Mouse (Mus musculus): Measurements from ENCODE around the gene Sema6d. TPM values are rescaled to one million over a fixed set of nuclear protein-coding genes. Genes with fewer than 3 reads are reported as not detected.
A peak's percentile ranks its signal among the peaks of the same experiment; 100 is the strongest.

Sema6d gene
- polyA plus RNA-seq, 1 experiment from 2014 or later: 49.0 TPM

DNA sequence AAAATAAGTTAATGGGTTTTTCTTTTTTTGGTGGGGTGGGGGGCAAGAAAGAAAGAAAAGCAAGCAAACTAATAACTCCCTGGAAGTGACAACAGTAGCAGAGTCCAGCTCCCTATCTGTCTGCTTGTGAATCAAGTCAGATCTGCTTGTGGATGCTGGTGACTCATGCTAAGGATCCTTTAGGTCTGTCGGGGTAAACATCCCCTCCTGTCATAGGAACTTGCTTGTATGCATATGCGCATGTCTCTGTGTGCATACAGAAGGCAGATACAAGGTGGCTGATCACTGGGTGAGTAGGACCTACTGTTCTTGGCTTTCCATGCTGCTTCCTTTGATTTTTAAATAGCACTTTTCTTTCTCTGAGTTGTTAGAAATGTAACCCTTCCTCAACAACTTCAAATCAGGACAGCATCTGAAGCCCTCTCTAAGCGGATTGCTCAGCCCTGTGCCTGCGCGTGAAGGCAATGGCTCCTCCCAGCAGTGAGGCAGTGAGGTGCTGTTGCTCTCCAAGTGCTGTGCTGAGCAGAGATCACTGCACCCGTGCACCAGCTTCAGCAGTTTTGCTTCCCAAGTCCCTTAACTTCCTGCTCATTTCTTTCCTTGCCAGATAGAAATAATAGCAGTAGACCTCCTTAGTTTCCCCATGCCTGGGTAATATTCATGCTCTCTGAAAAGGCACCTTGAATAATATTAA is 550.9 kb downstream of the Sema6d start:
- H3K4me2 ChIP-seq (replicated peaks): no peak overlapping the region
- WGBS: 39% methylated on average over 6 of the region's 6 CpGs
- peak; percentile 35; the same call in 1 of the 2 replicates for ATAC-seq (ENCODE audit: low FRiP score)
- H3K27me3 ChIP-seq (ENCODE audit: control insufficient read depth, insufficient read depth, low read length): no peaks in the 10 kb centered on the region
- no peak overlapping the region for H3K27ac ChIP-seq
- H3K36me3 ChIP-seq (replicated peaks; ENCODE audit: control insufficient read depth, insufficient read depth): no peaks in the 10 kb centered on the region
- H3K9me3 ChIP-seq (ENCODE audit: control insufficient read depth, low read length): no peaks in the 10 kb centered on the region
- DNase-seq (ENCODE audit: low spot score): no peak
- H3K4me3 ChIP-seq (replicated peaks; ENCODE audit: low read length): no peak overlapping the region
- H3K9ac ChIP-seq: no peak overlapping the region
- peaks cover 6% of the 10 kb centered on the region; the same call in 1 of the 2 replicates for H3K4me1 ChIP-seq (replicated peaks; ENCODE audit: control insufficient read depth, insufficient read depth, low read length)

DNA sequence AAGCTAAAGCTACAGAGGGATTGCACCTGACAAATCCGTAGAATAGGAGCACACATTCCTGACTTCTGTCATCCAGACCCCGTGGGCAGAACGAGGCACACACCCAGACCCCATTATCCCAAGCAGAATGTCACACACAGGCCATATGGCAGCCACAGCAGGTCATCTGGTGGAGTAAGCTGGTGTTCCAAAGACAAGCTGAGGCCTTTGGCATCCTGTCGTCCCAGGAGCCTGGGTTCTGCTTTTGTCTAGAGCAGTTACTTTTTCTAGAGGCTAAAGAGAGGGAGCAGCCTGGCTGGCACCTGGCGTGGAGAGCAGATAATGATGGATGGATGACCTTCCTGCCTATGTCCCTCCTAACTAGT is 551.4 kb downstream of the Sema6d start:
- peak; percentile 60 for ATAC-seq (ENCODE audit: low FRiP score)
- H3K9me3 ChIP-seq (ENCODE audit: control insufficient read depth, low read length): no peaks in the 10 kb centered on the region
- no peaks in the 10 kb centered on the region for H3K36me3 ChIP-seq (replicated peaks; ENCODE audit: control insufficient read depth, insufficient read depth)
- peak; percentile 42 for DNase-seq (ENCODE audit: low spot score)
- 20% methylated on average over 5 of the region's 5 CpGs for WGBS
- H3K4me3 ChIP-seq (replicated peaks; ENCODE audit: low read length): no peak overlapping the region
- no peak overlapping the region for H3K4me2 ChIP-seq (replicated peaks)
- H3K27ac ChIP-seq: no peak overlapping the region
- H3K9ac ChIP-seq: no peak overlapping the region
- peaks cover 3% of the 10 kb centered on the region; the same call in 1 of the 2 replicates for H3K4me1 ChIP-seq (replicated peaks; ENCODE audit: control insufficient read depth, insufficient read depth, low read length)
- H3K27me3 ChIP-seq (ENCODE audit: control insufficient read depth, insufficient read depth, low read length): no peaks in the 10 kb centered on the region

DNA sequence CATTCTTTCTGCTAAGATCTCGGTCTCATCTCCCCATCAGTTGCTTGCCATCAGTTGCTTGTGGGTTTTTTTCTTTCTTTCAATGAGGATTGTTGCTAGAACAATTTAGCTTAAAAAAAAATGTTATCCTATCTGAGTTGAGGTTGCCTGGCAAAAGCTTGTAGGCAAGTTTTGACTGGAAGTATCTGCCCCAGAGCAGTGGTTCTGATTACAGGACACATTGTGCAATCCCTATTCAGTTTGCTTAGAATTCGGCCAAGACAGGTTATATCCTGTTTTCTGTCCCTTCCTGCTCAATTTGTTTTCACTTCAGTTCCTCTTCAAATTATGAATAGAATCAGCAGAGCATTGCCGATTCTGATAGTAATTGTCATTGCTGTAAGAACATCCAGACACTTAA is 552.4 kb downstream of the Sema6d start:
- no peaks in the 10 kb centered on the region for H3K36me3 ChIP-seq (replicated peaks; ENCODE audit: control insufficient read depth, insufficient read depth)
- no peak overlapping the region for H3K4me3 ChIP-seq (replicated peaks; ENCODE audit: low read length)
- H3K4me2 ChIP-seq (replicated peaks): no peak overlapping the region
- DNase-seq (ENCODE audit: low spot score) (no peak), ATAC-seq (ENCODE audit: low FRiP score) (no peak)
- H3K9ac ChIP-seq: no peak overlapping the region
- no peak overlapping the region for H3K27ac ChIP-seq
- 68% methylated on average over 3 of the region's 3 CpGs for WGBS
- no peaks in the 10 kb centered on the region; the same call in 1 of the 2 replicates for H3K4me1 ChIP-seq (replicated peaks; ENCODE audit: control insufficient read depth, insufficient read depth, low read length)
- no peaks in the 10 kb centered on the region for H3K9me3 ChIP-seq (ENCODE audit: control insufficient read depth, low read length)
- no peaks in the 10 kb centered on the region for H3K27me3 ChIP-seq (ENCODE audit: control insufficient read depth, insufficient read depth, low read length)

DNA sequence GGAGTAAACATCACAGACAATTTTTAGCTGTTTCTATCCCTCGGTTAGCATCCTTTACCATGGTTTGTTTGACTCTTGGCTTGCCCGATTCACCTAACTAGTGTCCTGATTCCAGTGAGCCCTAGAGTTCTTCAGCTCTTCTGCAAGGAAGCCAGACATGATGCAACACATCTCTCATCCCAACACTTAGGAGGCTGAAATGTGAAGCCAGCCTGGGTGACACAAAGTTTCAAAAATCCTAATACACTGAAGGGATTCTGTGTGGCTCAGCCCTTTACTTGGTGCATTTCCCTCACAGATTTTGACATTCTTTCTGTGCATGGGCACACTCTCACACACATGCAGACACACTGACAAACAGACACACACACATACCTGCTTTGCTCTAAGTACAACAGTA is 560.8 kb downstream of the Sema6d start:
- no peaks in the 10 kb centered on the region for H3K27me3 ChIP-seq (ENCODE audit: control insufficient read depth, insufficient read depth, low read length)
- no peak overlapping the region for H3K4me3 ChIP-seq (replicated peaks; ENCODE audit: low read length)
- H3K4me2 ChIP-seq (replicated peaks): no peak overlapping the region
- H3K27ac ChIP-seq: no peak overlapping the region
- H3K9ac ChIP-seq: no peak overlapping the region
- WGBS: 90% methylated on average over 2 of the region's 2 CpGs
- H3K9me3 ChIP-seq (ENCODE audit: control insufficient read depth, low read length): no peaks in the 10 kb centered on the region
- DNase-seq (ENCODE audit: low spot score): no peak
- H3K4me1 ChIP-seq (replicated peaks; ENCODE audit: control insufficient read depth, insufficient read depth, low read length): 0 out of 2 replicates have a peak, but pooled peaks cover 3% of the 10 kb centered on the region
- peaks cover 6% of the 10 kb centered on the region; the same call in 1 of the 2 replicates for H3K36me3 ChIP-seq (replicated peaks; ENCODE audit: control insufficient read depth, insufficient read depth)
- no peak for ATAC-seq (ENCODE audit: low FRiP score)

DNA sequence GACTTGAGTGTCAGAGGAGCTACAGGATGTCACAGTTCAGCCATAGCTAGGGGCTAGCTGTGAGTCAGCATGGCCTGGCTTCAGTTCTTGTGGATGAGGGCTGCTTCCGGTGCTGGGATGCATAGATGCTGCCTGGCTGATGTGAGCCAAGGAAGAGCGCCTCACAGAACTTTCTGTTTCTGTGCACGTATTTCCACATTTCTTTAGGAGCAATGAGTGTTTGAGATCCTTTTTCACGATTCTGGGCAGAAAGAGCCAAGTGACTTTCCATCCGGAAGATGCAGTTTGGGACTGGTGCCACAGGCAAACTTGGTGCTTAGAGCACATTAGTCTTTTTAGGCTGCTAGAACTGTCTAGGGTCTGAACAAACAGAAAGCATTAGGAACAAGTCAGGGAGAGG is 561.4 kb downstream of the Sema6d start:
- H3K9ac ChIP-seq: no peak overlapping the region
- no peak overlapping the region for H3K4me2 ChIP-seq (replicated peaks)
- H3K9me3 ChIP-seq (ENCODE audit: control insufficient read depth, low read length): no peaks in the 10 kb centered on the region
- 76% methylated on average over 5 of the region's 5 CpGs for WGBS
- no peaks in the 10 kb centered on the region for H3K27me3 ChIP-seq (ENCODE audit: control insufficient read depth, insufficient read depth, low read length)
- H3K4me1 ChIP-seq (replicated peaks; ENCODE audit: control insufficient read depth, insufficient read depth, low read length): 0 out of 2 replicates have a peak, but pooled peaks cover 3% of the 10 kb centered on the region
- ATAC-seq (ENCODE audit: low FRiP score): peak; percentile 17; the same call in 1 of the 2 replicates
- peaks cover 12% of the 10 kb centered on the region for H3K36me3 ChIP-seq (replicated peaks; ENCODE audit: control insufficient read depth, insufficient read depth)
- no peak for DNase-seq (ENCODE audit: low spot score)
- H3K4me3 ChIP-seq (replicated peaks; ENCODE audit: low read length): no peak overlapping the region
- H3K27ac ChIP-seq: no peak overlapping the region

DNA sequence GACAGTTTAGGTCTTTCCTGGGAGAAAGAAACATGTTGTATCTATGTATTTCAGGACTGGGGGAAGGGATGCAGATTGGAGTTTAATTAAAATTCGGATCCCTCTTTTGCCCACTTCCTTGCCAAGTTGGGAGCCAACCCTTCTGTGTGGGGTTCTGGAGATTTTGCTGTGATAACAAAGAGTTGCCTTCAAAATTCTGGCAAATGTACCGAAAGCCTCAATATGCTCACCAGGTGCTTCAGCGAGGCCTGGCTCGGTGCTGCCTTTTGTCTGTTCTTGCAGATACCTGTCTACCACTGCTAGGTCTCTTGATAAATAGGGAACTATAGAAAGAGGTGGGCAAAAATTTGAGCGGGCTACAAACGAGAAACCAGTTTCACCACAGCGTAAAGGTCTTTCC is 563.4 kb downstream of the Sema6d start:
- no peak overlapping the region for H3K27ac ChIP-seq
- H3K4me3 ChIP-seq (replicated peaks; ENCODE audit: low read length): no peak overlapping the region
- ATAC-seq (ENCODE audit: low FRiP score): no peak
- peaks cover 31% of the 10 kb centered on the region for H3K36me3 ChIP-seq (replicated peaks; ENCODE audit: control insufficient read depth, insufficient read depth)
- no peaks in the 10 kb centered on the region for H3K27me3 ChIP-seq (ENCODE audit: control insufficient read depth, insufficient read depth, low read length)
- 0 out of 2 replicates have a peak, but pooled peaks cover 3% of the 10 kb centered on the region for H3K4me1 ChIP-seq (replicated peaks; ENCODE audit: control insufficient read depth, insufficient read depth, low read length)
- H3K9ac ChIP-seq: no peak overlapping the region
- H3K4me2 ChIP-seq (replicated peaks): no peak overlapping the region
- WGBS: 84% methylated on average over 7 of the region's 7 CpGs
- no peaks in the 10 kb centered on the region for H3K9me3 ChIP-seq (ENCODE audit: control insufficient read depth, low read length)
- DNase-seq (ENCODE audit: low spot score): no peak

DNA sequence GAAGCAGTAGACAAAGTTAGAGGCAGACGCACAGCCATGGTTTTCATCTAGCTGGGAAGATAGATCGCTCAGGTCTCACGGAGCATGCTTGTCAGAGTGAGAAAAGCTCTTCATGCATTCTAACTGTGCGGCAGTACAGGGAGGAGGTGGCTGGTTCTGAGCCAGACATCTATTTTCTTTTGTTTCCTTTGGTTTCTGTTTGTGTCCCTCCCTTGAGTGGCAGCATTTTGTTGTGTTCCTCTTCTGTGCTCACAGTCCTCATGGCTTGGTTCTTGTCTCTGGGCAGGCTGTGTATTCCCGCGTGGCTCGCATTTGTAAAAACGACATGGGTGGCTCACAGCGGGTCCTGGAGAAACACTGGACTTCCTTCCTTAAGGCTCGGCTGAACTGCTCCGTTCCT is 567.6 kb downstream of the Sema6d start:
- H3K4me1 ChIP-seq (replicated peaks; ENCODE audit: control insufficient read depth, insufficient read depth, low read length): 0 out of 2 replicates have a peak, but pooled peaks cover 3% of the 10 kb centered on the region
- H3K9me3 ChIP-seq (ENCODE audit: control insufficient read depth, low read length): no peaks in the 10 kb centered on the region
- H3K4me3 ChIP-seq (replicated peaks; ENCODE audit: low read length): no peak overlapping the region
- H3K27ac ChIP-seq: no peak overlapping the region
- 66% methylated on average over 11 of the region's 11 CpGs for WGBS
- H3K9ac ChIP-seq: no peak overlapping the region
- H3K36me3 ChIP-seq (replicated peaks; ENCODE audit: control insufficient read depth, insufficient read depth): peaks cover 72% of the 10 kb centered on the region
- H3K4me2 ChIP-seq (replicated peaks): no peak overlapping the region
- no peaks in the 10 kb centered on the region for H3K27me3 ChIP-seq (ENCODE audit: control insufficient read depth, insufficient read depth, low read length)
- DNase-seq (ENCODE audit: low spot score) (no peak), ATAC-seq (ENCODE audit: low FRiP score) (no peak)

DNA sequence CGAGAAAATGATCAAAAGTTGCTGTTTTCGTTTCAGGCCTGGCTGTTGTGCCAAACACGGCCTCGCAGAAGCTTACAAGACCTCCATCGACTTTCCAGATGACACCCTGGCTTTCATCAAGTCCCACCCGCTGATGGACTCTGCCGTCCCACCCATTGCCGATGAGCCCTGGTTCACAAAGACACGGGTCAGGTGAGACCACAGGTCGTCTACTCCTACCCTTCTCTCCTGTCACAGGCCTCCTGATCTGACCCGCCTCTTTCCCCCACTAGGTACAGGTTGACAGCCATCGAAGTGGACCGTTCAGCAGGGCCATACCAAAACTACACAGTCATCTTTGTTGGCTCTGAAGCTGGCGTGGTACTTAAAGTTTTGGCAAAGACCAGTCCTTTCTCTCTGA is 568.6 kb downstream of the Sema6d start:
- DNase-seq (ENCODE audit: low spot score) (no peak), ATAC-seq (ENCODE audit: low FRiP score) (no peak)
- peaks cover 77% of the 10 kb centered on the region for H3K36me3 ChIP-seq (replicated peaks; ENCODE audit: control insufficient read depth, insufficient read depth)
- no peak overlapping the region for H3K4me2 ChIP-seq (replicated peaks)
- no peaks in the 10 kb centered on the region for H3K4me1 ChIP-seq (replicated peaks; ENCODE audit: control insufficient read depth, insufficient read depth, low read length)
- H3K27ac ChIP-seq: no peak overlapping the region
- H3K9me3 ChIP-seq (ENCODE audit: control insufficient read depth, low read length): no peaks in the 10 kb centered on the region
- WGBS: 92% methylated on average over 14 of the region's 14 CpGs
- no peaks in the 10 kb centered on the region for H3K27me3 ChIP-seq (ENCODE audit: control insufficient read depth, insufficient read depth, low read length)
- no peak overlapping the region for H3K9ac ChIP-seq
- H3K4me3 ChIP-seq (replicated peaks; ENCODE audit: low read length): no peak overlapping the region

DNA sequence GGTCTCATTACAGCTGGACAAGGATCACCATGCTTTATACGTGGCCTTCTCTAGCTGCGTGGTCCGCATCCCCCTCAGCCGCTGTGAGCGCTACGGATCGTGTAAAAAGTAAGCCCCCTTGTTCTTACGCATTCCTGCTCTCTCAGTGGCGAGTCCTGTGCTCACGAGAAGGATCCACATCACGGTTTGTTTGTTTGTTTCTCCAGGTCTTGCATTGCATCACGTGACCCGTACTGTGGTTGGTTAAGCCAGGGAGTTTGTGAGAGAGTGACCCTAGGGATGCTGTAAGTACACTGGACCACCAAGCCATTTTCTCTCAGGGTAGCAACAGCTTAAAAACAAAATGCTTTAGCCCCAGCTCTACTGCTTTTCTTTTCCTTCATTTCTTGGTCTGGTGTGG is 569.8 kb downstream of the Sema6d start:
- no peak overlapping the region for H3K27ac ChIP-seq
- H3K9ac ChIP-seq: no peak overlapping the region
- ATAC-seq (ENCODE audit: low FRiP score): no peak
- H3K36me3 ChIP-seq (replicated peaks; ENCODE audit: control insufficient read depth, insufficient read depth): peaks cover 86% of the 10 kb centered on the region
- H3K4me3 ChIP-seq (replicated peaks; ENCODE audit: low read length): no peak overlapping the region
- DNase-seq (ENCODE audit: low spot score): no peak
- H3K9me3 ChIP-seq (ENCODE audit: control insufficient read depth, low read length): no peaks in the 10 kb centered on the region
- no peaks in the 10 kb centered on the region for H3K27me3 ChIP-seq (ENCODE audit: control insufficient read depth, insufficient read depth, low read length)
- WGBS: 92% methylated on average over 13 of the region's 13 CpGs
- no peak overlapping the region for H3K4me2 ChIP-seq (replicated peaks)
- no peaks in the 10 kb centered on the region for H3K4me1 ChIP-seq (replicated peaks; ENCODE audit: control insufficient read depth, insufficient read depth, low read length)

DNA sequence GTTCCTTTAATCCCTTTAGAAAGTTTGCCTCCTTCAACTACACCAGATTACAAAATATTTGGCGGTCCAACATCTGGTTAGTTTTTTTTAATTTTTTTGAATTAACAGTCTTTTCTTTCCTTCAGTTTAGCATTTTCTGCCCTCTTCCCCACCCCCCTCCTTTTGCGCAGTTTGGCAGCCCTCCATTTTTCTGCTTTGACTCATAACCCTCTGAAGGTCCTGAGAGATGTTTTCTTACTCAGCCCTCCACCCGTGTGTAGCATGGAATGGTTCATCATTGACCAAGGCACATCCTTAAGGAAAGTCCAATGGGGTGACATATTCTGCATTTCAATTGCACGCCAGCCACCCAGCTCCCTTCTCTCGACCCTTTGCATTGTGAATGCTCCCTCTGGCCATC is 570.9 kb downstream of the Sema6d start:
- H3K27me3 ChIP-seq (ENCODE audit: control insufficient read depth, insufficient read depth, low read length): no peaks in the 10 kb centered on the region
- H3K4me1 ChIP-seq (replicated peaks; ENCODE audit: control insufficient read depth, insufficient read depth, low read length): no peaks in the 10 kb centered on the region
- H3K27ac ChIP-seq: no peak overlapping the region
- no peak overlapping the region for H3K4me2 ChIP-seq (replicated peaks)
- WGBS: 86% methylated on average over 5 of the region's 5 CpGs
- H3K9me3 ChIP-seq (ENCODE audit: control insufficient read depth, low read length): no peaks in the 10 kb centered on the region
- H3K9ac ChIP-seq: no peak overlapping the region
- ATAC-seq (ENCODE audit: low FRiP score) (no peak), DNase-seq (ENCODE audit: low spot score) (no peak)
- H3K36me3 ChIP-seq (replicated peaks; ENCODE audit: control insufficient read depth, insufficient read depth): peaks cover 90% of the 10 kb centered on the region
- H3K4me3 ChIP-seq (replicated peaks; ENCODE audit: low read length): no peak overlapping the region
